Mouse (Mus musculus): ENCODE measurements at regions not wholly inside any gene's neighbourhood (a gene's known extent, or its start where the extent isn't known, plus 50 kb on each side); places are given as distances from the start of the nearest gene placed in this dataset.

DNA sequence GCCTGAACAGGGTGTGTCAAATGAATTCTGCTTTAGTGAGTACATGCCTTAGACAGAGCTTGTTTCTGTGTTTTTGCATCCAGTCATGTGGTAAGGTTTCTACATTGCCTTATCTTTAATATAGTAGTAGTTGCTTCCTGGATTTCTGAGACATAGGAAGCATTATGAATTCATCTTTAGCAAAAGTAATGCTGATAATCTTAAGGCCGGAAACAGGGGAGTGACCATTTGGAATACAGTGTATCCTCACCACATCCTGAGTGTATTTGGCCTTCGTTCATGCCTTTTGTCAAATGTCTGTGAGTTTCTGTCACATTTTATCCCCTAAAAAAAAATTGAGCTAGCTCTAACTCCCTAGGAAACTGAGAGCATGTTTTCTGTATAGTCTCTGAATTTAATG lies 482.9 kb downstream of the Cetn3 start:
- Histone ChIP-seq H3K36me3 (ENCODE audit: control insufficient read depth, insufficient read depth, low read length) (no peaks in the 10 kb centered on the region), H3K4me2 (ENCODE audit: low read depth, low read length) (no peak overlapping the region), H3K9ac (ENCODE audit: low read depth, low read length) (no peak overlapping the region), H3K27me3 (replicated peaks; ENCODE audit: control insufficient read depth, insufficient read depth, low read length) (no peaks in the 10 kb centered on the region), H3K4me3 (ENCODE audit: low read depth, low read length) (no peak overlapping the region), H3K4me1 (ENCODE audit: control insufficient read depth, insufficient read depth, low read length) (no peaks in the 10 kb centered on the region), H3K9me3 (ENCODE audit: control insufficient read depth, low read length) (no peaks in the 10 kb centered on the region), H3K27ac (replicated peaks; ENCODE audit: low read depth, low read length) (no peak overlapping the region)
- WGBS: 64% methylated on average over 2 of the region's 2 CpGs
- DNase-seq (ENCODE audit: low spot score): no peak
- no peak for ATAC-seq (ENCODE audit: low read depth)

DNA sequence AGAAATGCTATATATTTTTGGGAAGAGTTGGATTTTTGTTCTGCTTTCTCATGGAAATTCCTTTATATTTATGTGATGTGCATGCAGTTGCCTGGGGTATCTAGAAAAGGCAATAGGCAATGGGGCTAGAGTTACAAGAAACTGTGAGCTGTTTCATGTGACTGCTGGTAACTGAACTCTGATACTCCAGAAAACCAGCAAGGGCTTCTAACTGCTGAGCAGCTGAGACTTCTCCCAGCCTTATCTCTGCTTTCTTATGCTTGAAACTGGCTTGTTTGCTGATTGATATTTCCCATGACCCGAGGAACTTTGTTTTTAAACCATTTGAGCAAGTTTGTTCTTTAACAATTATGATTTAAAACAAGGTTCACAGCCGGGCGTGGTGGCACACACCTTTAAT lies 491.9 kb downstream of the Cetn3 start:
- Histone ChIP-seq H3K27ac (replicated peaks; ENCODE audit: low read depth, low read length) (no peak overlapping the region), H3K4me1 (ENCODE audit: control insufficient read depth, insufficient read depth, low read length) (no peaks in the 10 kb centered on the region), H3K4me2 (ENCODE audit: low read depth, low read length) (no peak overlapping the region), H3K9ac (ENCODE audit: low read depth, low read length) (no peak overlapping the region), H3K9me3 (ENCODE audit: control insufficient read depth, low read length) (0 out of 2 replicates have a peak, but pooled peaks cover 6% of the 10 kb centered on the region), H3K4me3 (ENCODE audit: low read depth, low read length) (no peak overlapping the region), H3K36me3 (ENCODE audit: control insufficient read depth, insufficient read depth, low read length) (no peaks in the 10 kb centered on the region), H3K27me3 (replicated peaks; ENCODE audit: control insufficient read depth, insufficient read depth, low read length) (no peaks in the 10 kb centered on the region)
- DNase-seq (ENCODE audit: low spot score): no peak
- no peak for ATAC-seq (ENCODE audit: low read depth)
- WGBS: 71% methylated on average over 3 of the region's 3 CpGs

DNA sequence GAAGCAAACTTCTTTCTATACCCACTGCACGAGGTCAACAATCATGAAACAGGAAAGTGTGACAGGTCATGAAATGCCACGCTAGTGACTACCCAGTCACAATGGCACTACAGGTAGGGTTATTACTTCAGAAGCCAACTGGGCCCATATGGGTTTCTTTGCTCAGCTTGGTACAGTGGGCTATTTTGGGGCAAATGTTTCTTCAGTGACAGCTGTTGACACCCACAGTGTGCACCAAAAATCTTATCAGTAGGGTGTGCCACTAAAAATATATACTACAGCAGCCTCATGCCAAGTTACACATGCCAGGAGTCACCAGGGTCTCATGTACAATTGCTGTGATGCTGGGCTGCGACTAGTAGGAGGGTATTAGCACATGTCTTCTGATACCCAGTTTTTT lies 493.1 kb downstream of the Cetn3 start:
- Histone ChIP-seq H3K27ac (replicated peaks; ENCODE audit: low read depth, low read length) (no peak overlapping the region), H3K9ac (ENCODE audit: low read depth, low read length) (no peak overlapping the region), H3K4me1 (ENCODE audit: control insufficient read depth, insufficient read depth, low read length) (no peaks in the 10 kb centered on the region), H3K36me3 (ENCODE audit: control insufficient read depth, insufficient read depth, low read length) (no peaks in the 10 kb centered on the region), H3K4me3 (ENCODE audit: low read depth, low read length) (no peak overlapping the region), H3K4me2 (ENCODE audit: low read depth, low read length) (no peak overlapping the region), H3K9me3 (ENCODE audit: control insufficient read depth, low read length) (0 out of 2 replicates have a peak, but pooled peaks cover 6% of the 10 kb centered on the region), H3K27me3 (replicated peaks; ENCODE audit: control insufficient read depth, insufficient read depth, low read length) (no peaks in the 10 kb centered on the region)
- DNase-seq (ENCODE audit: low spot score): no peak
- ATAC-seq (ENCODE audit: low read depth): no peak
- 88% methylated on average over 3 of the region's 3 CpGs for WGBS

DNA sequence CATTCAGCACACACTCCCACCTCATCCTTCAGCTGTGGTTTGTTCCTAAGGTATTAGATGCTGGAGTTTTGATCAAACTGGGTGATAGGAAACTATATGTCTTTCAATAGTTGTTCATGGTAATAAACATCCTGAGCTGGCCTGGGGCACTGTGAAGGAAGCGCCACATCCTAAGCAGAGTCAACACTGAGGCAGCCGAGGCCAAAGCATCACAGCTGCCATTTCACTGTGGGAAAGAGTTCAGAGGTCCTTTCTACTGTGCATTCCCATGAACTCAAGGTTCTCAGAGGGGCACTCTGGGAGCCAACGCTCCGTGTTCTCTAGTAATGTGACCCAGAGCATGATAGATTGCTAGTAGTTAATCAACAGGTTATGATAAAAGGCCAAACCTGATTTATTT lies 497.9 kb downstream of the Cetn3 start:
- Histone ChIP-seq H3K4me3 (ENCODE audit: low read depth, low read length) (no peak overlapping the region), H3K9ac (ENCODE audit: low read depth, low read length) (no peak overlapping the region), H3K4me1 (ENCODE audit: control insufficient read depth, insufficient read depth, low read length) (no peaks in the 10 kb centered on the region), H3K4me2 (ENCODE audit: low read depth, low read length) (no peak overlapping the region), H3K9me3 (ENCODE audit: control insufficient read depth, low read length) (no peaks in the 10 kb centered on the region), H3K27ac (replicated peaks; ENCODE audit: low read depth, low read length) (no peak overlapping the region), H3K27me3 (replicated peaks; ENCODE audit: control insufficient read depth, insufficient read depth, low read length) (no peaks in the 10 kb centered on the region), H3K36me3 (ENCODE audit: control insufficient read depth, insufficient read depth, low read length) (no peaks in the 10 kb centered on the region)
- ATAC-seq (ENCODE audit: low read depth) (no peak), DNase-seq (ENCODE audit: low spot score) (no peak)
- whole genome bisulfite sequencing: 58% methylated on average over 4 of the region's 4 CpGs

DNA sequence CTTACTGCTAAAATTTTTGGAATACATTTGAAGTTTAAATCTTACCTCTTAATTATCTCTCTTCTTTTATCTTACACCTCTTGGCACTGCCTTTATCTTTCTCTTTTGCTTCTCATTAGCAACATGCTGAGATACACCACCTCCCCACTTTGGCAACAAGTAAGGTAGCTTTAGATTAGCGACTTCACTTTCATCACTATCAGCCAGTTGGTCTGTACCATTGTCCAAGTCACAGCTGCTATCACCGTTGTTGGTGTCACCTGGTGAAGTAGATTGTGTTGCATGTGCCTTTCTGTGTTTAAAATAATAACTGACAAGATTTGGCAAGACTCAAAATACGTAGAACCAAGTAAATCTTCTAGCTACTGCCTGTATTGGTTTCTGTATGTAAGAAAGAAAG lies 513.0 kb downstream of the Cetn3 start:
- ATAC-seq (ENCODE audit: low read depth): no peak
- Histone ChIP-seq H3K9ac (ENCODE audit: low read depth, low read length) (no peak overlapping the region), H3K4me3 (ENCODE audit: low read depth, low read length) (no peak overlapping the region), H3K27me3 (replicated peaks; ENCODE audit: control insufficient read depth, insufficient read depth, low read length) (no peaks in the 10 kb centered on the region), H3K4me1 (ENCODE audit: control insufficient read depth, insufficient read depth, low read length) (no peaks in the 10 kb centered on the region), H3K27ac (replicated peaks; ENCODE audit: low read depth, low read length) (no peak overlapping the region), H3K4me2 (ENCODE audit: low read depth, low read length) (no peak overlapping the region), H3K36me3 (ENCODE audit: control insufficient read depth, insufficient read depth, low read length) (no peaks in the 10 kb centered on the region), H3K9me3 (ENCODE audit: control insufficient read depth, low read length) (no peaks in the 10 kb centered on the region)
- no peak for DNase-seq (ENCODE audit: low spot score)
- 57% methylated on average over 3 of the region's 3 CpGs for WGBS

DNA sequence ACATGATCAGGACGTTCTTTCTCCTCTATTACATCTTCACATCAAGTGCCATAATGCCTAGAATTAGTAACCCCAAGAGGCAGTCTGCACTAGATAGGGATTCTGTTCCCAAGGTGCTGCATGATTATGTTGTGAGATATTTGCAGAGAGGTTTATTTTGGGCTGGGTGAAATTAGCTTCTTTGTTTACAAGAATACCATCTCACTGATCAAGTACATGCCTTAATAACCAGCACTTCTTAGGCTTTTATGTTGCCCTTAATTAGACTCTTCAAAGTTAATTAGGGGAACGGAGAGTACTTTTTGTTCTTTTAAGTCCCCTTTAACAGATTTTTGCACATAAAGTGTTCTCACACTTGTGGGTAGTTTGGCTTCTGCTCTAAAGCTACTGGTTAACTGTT lies 521.4 kb downstream of the Cetn3 start:
- Histone ChIP-seq H3K27ac (replicated peaks; ENCODE audit: low read depth, low read length) (no peak overlapping the region), H3K9ac (ENCODE audit: low read depth, low read length) (no peak overlapping the region), H3K4me3 (ENCODE audit: low read depth, low read length) (no peak overlapping the region), H3K9me3 (ENCODE audit: control insufficient read depth, low read length) (no peaks in the 10 kb centered on the region), H3K4me1 (ENCODE audit: control insufficient read depth, insufficient read depth, low read length) (no peaks in the 10 kb centered on the region), H3K27me3 (replicated peaks; ENCODE audit: control insufficient read depth, insufficient read depth, low read length) (no peaks in the 10 kb centered on the region), H3K4me2 (ENCODE audit: low read depth, low read length) (no peak overlapping the region), H3K36me3 (ENCODE audit: control insufficient read depth, insufficient read depth, low read length) (no peaks in the 10 kb centered on the region)
- no peak for DNase-seq (ENCODE audit: low spot score)
- WGBS: 57% methylated on average over 2 of the region's 2 CpGs
- ATAC-seq (ENCODE audit: low read depth): no peak

DNA sequence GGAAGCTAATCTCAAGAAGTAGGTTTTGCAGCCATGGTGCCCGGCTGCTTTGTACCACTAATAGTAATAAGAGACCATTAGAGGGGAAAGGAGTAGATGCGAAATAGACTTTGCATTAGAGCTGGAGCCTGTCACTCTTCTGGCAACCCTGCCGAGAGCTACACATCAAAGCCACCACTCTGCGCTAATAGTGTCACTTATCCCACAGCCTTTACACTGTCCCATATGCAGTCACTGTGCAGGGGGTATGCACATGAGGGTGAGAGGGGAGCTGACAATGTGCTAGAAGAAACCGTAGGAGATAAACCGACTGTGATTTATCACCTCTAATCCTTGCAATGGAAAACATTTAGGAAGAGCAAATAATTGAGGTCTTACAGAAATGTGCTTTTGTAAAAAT lies 522.2 kb downstream of the Cetn3 start:
- Histone ChIP-seq H3K9me3 (ENCODE audit: control insufficient read depth, low read length) (no peaks in the 10 kb centered on the region), H3K27ac (replicated peaks; ENCODE audit: low read depth, low read length) (no peak overlapping the region), H3K4me2 (ENCODE audit: low read depth, low read length) (no peak overlapping the region), H3K9ac (ENCODE audit: low read depth, low read length) (no peak overlapping the region), H3K27me3 (replicated peaks; ENCODE audit: control insufficient read depth, insufficient read depth, low read length) (no peaks in the 10 kb centered on the region), H3K4me1 (ENCODE audit: control insufficient read depth, insufficient read depth, low read length) (no peaks in the 10 kb centered on the region), H3K36me3 (ENCODE audit: control insufficient read depth, insufficient read depth, low read length) (no peaks in the 10 kb centered on the region), H3K4me3 (ENCODE audit: low read depth, low read length) (no peak overlapping the region)
- ATAC-seq (ENCODE audit: low read depth): no peak
- WGBS: 54% methylated on average over 6 of the region's 6 CpGs
- no peak for DNase-seq (ENCODE audit: low spot score)

DNA sequence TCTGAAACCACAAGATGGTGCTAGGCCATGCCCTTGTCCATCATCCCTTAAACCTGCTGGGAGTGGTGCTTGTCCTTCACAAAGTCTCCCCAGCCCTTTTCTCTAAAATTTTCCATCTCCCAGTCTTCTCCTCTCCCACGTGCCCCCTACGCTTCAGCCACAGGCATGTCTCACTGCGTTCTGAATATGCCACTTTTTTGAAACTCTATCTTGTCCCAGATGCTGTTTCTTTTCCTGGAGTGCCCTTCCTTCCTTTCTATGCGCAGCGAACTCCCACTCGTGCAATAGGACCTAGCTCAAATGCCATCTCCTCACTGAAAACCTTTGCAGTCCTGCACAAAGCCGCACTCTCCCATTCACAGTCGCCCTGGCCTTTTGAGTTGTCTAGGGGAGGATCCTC lies 525.5 kb downstream of the Cetn3 start:
- Histone ChIP-seq H3K9me3 (ENCODE audit: control insufficient read depth, low read length) (peaks cover 5% of the 10 kb centered on the region; the same call in 1 of the 2 replicates), H3K9ac (ENCODE audit: low read depth, low read length) (no peak overlapping the region), H3K27ac (replicated peaks; ENCODE audit: low read depth, low read length) (no peak overlapping the region), H3K27me3 (replicated peaks; ENCODE audit: control insufficient read depth, insufficient read depth, low read length) (no peaks in the 10 kb centered on the region), H3K36me3 (ENCODE audit: control insufficient read depth, insufficient read depth, low read length) (no peaks in the 10 kb centered on the region), H3K4me3 (ENCODE audit: low read depth, low read length) (no peak overlapping the region), H3K4me2 (ENCODE audit: low read depth, low read length) (no peak overlapping the region), H3K4me1 (ENCODE audit: control insufficient read depth, insufficient read depth, low read length) (no peaks in the 10 kb centered on the region)
- DNase-seq (ENCODE audit: low spot score) (no peak), ATAC-seq (ENCODE audit: low read depth) (no peak)
- WGBS: 80% methylated on average over 8 of the region's 8 CpGs

DNA sequence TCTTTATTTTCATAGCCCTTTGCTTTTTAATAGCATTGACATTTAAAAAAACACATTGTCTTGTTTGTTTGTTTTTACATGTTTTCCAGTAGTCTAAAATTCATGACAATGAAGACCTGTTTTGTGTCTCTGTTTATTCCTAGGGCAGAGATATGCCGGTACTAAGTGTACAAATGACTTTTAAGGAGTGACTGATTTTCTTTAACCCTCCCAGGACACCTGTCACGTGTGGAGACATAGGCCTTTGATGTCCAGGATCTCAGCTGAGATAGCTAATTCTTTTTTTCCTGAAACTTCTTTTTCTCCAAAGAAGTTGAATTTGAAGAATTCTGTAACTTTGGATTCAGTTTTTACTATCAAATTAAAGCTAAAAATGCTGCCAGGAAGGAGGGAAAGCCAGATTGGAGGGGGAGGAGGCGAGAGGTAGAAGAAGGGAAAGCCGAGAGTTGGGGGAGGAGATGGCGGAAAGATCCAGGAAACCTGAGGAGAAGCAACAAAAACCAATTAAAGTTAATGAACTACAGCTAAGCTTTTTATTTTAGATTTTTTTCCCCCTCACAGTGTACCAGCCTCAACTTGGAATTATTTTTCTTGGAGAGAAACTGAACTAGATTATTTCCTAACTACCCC lies 533.8 kb downstream of the Cetn3 start:
- ATAC-seq (ENCODE audit: low read depth) (no peak), DNase-seq (ENCODE audit: low spot score) (peak; percentile 15)
- H3K27ac ChIP-seq (replicated peaks; ENCODE audit: low read depth, low read length): no peak overlapping the region
- no peak overlapping the region for H3K9ac ChIP-seq (ENCODE audit: low read depth, low read length)
- 56% methylated on average over 5 of the region's 5 CpGs for WGBS
- H3K36me3 ChIP-seq (ENCODE audit: control insufficient read depth, insufficient read depth, low read length): no peaks in the 10 kb centered on the region
- H3K4me1 ChIP-seq (ENCODE audit: control insufficient read depth, insufficient read depth, low read length): no peaks in the 10 kb centered on the region
- no peaks in the 10 kb centered on the region for H3K27me3 ChIP-seq (replicated peaks; ENCODE audit: control insufficient read depth, insufficient read depth, low read length)
- peaks cover 2% of the 10 kb centered on the region; the same call in 1 of the 2 replicates for H3K9me3 ChIP-seq (ENCODE audit: control insufficient read depth, low read length)
- H3K4me2 ChIP-seq (ENCODE audit: low read depth, low read length): no peak overlapping the region
- no peak overlapping the region for H3K4me3 ChIP-seq (ENCODE audit: low read depth, low read length)
